Mouse (Mus musculus): Measurements from ENCODE around the gene St6galnac3. TPM values are rescaled to one million over a fixed set of nuclear protein-coding genes. Genes with fewer than 3 reads are reported as not detected.

The St6galnac3 gene
- polyA plus RNA-seq, 1 experiment from 2014 or later = 27.2 TPM

- Histone ChIP-seq H3K9ac (no peak overlapping the region), H3K4me3 (no peak overlapping the region), H3K36me3 (no peaks in the 10 kb centered on the region), H3K27me3 (no peaks in the 10 kb centered on the region), H3K27ac (replicated peaks) (no peak overlapping the region), H3K4me1 (replicated peaks) (peaks cover 20% of the 10 kb centered on the region), H3K4me2 (no peak overlapping the region), H3K9me3 (no peaks in the 10 kb centered on the region)
- ATAC-seq (ENCODE audit: low read depth) = no peak
- 80% methylated on average over 2 of the region's 2 CpGs for WGBS
These were observed 158.9 kb downstream of the St6galnac3 start for GRCm38 (mm10) chr3:153566100-153566499.

DNA sequence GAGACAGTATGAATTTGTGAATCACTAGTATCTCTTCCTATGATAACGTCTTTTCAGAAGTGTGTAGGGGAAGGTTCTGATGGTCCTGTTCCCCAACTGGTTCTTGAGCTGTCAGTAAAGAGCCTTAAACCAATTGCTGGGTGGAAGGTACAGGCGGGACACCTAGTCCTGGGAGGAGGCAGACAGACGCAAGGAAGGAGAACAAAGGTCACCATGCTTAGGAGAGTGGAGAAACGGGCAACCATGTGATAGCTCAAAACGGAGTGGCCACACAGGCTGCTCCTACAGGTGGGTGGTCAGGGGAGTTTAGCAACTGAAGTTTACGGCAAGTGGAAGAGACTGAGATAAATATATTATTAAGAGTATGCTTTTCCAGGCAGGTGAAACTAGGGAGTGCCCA, 164.1 kb downstream of the St6galnac3 start:
- peaks cover 9% of the 10 kb centered on the region for H3K4me1 ChIP-seq (replicated peaks)
- H3K27ac ChIP-seq (replicated peaks) = no peak overlapping the region
- H3K9me3 ChIP-seq = no peaks in the 10 kb centered on the region
- ATAC-seq (ENCODE audit: low read depth) = no peak
- WGBS = 88% methylated on average over 6 of the region's 6 CpGs
- no peak overlapping the region for H3K9ac ChIP-seq
- no peak overlapping the region for H3K4me2 ChIP-seq
- H3K4me3 ChIP-seq = no peak overlapping the region
- H3K36me3 ChIP-seq = no peaks in the 10 kb centered on the region
- H3K27me3 ChIP-seq = no peaks in the 10 kb centered on the region

DNA sequence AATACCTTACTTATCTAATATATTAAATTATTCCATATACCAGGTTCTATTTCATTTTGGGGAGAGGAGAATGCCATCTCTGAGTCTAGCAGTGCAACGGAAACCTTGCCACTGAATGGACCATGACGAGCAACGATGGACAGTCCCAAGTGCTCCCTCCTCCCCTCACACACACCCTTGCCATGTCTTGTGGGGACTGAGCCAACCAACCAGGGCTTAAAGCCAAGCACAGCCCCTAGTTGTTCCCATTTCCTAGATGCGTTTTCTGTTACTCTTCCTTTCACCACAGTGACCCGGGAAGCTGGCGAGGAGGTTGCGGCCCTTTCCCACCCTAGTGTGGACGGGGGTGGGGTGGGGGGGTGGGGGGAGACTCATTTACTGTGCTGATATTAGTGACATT, 165.4 kb downstream of the St6galnac3 start:
- Histone ChIP-seq H3K4me2 (no peak overlapping the region), H3K9ac (no peak overlapping the region), H3K27ac (replicated peaks) (no peak overlapping the region), H3K9me3 (no peaks in the 10 kb centered on the region), H3K4me1 (replicated peaks) (no peaks in the 10 kb centered on the region), H3K27me3 (no peaks in the 10 kb centered on the region), H3K36me3 (no peaks in the 10 kb centered on the region), H3K4me3 (no peak overlapping the region)
- no peak for ATAC-seq (ENCODE audit: low read depth)
- WGBS = 89% methylated on average over 8 of the region's 8 CpGs

GRCm38 (mm10) chr3:153556621-153557020, 168.4 kb downstream of the St6galnac3 start:
- no peak for ATAC-seq (ENCODE audit: low read depth)
- Histone ChIP-seq H3K4me2 (no peak overlapping the region), H3K9me3 (no peaks in the 10 kb centered on the region)

DNA sequence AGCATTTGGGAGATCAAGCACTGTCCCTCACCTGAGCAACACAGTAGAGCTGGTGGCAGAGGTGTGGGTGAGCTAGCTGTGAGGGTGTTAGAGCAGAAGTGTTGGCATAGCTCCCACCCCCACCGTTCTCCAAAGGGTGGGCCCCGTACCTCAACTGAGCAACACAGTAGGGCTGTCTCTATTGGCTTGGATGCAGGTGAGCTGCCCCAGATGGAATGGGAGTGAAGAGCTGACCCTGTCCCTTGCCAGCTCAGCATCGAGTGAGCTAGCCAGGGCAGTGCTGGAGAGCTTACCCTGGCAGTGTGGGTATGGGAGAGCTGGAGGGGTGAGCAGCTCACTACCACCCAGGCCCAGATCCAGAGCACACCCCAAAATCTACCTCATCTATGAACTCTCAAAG, 171.3 kb downstream of the St6galnac3 start:
- no peak overlapping the region for H3K4me2 ChIP-seq
- ATAC-seq (ENCODE audit: low read depth) = no peak
- no peak overlapping the region for H3K27ac ChIP-seq (replicated peaks)
- WGBS = 96% methylated on average over 3 of the region's 3 CpGs
- H3K9me3 ChIP-seq = no peaks in the 10 kb centered on the region
- no peak overlapping the region for H3K9ac ChIP-seq
- H3K4me1 ChIP-seq (replicated peaks) = no peaks in the 10 kb centered on the region
- H3K27me3 ChIP-seq = no peaks in the 10 kb centered on the region
- H3K36me3 ChIP-seq = no peaks in the 10 kb centered on the region
- no peak overlapping the region for H3K4me3 ChIP-seq

More at GRCm38 (mm10) chr3:153556621-153557020, 168.4 kb downstream of the St6galnac3 start:
- H3K4me1 ChIP-seq (replicated peaks) = no peaks in the 10 kb centered on the region
- H3K27ac ChIP-seq (replicated peaks) = no peak overlapping the region
- no peak overlapping the region for H3K4me3 ChIP-seq
- H3K27me3 ChIP-seq = no peaks in the 10 kb centered on the region
- 74% methylated on average over 11 of the region's 11 CpGs for WGBS
- no peaks in the 10 kb centered on the region for H3K36me3 ChIP-seq
- no peak overlapping the region for H3K9ac ChIP-seq

- Histone ChIP-seq H3K36me3 (no peaks in the 10 kb centered on the region), H3K9ac (no peak overlapping the region), H3K4me1 (replicated peaks) (no peaks in the 10 kb centered on the region), H3K27me3 (no peaks in the 10 kb centered on the region), H3K4me3 (no peak overlapping the region), H3K4me2 (no peak overlapping the region), H3K27ac (replicated peaks) (no peak overlapping the region), H3K9me3 (no peaks in the 10 kb centered on the region)
- WGBS = 88% methylated on average over 7 of the region's 7 CpGs
- no peak for ATAC-seq (ENCODE audit: low read depth)
These were observed 171.7 kb downstream of the St6galnac3 start for GRCm38 (mm10) chr3:153553226-153553625.

- H3K4me2 ChIP-seq = no peak overlapping the region
- no peaks in the 10 kb centered on the region for H3K9me3 ChIP-seq
- 86% methylated on average over 7 of the region's 7 CpGs for WGBS
- ATAC-seq (ENCODE audit: low read depth) = no peak
- no peak overlapping the region for H3K4me3 ChIP-seq
- no peaks in the 10 kb centered on the region for H3K4me1 ChIP-seq (replicated peaks)
- no peak overlapping the region for H3K27ac ChIP-seq (replicated peaks)
- no peaks in the 10 kb centered on the region for H3K27me3 ChIP-seq
- no peak overlapping the region for H3K9ac ChIP-seq
- H3K36me3 ChIP-seq = no peaks in the 10 kb centered on the region
These were observed 177.9 kb downstream of the St6galnac3 start for GRCm38 (mm10) chr3:153546936-153547683.

DNA sequence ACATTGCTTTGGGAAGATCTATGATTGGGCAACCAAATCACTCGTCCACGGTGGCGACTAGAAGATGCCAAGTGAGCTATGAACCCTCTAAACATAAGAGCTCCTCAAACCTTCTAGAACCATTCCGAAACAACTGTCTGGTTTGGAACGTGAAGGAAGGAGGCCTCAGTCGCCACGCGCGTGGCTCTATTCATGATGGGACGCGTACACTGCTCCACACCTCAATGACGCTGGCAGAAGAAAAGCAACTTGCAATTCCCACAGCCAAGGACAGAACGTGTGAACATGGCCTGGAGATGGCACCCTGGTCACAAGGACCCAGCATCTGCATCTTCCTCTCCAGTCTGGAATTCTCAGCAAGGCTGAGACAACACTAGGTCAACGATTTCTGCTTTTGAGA, 185.1 kb downstream of the St6galnac3 start:
- ATAC-seq (ENCODE audit: low read depth) = no peak
- Histone ChIP-seq H3K4me3 (no peak overlapping the region), H3K9ac (no peak overlapping the region), H3K4me2 (no peak overlapping the region), H3K27me3 (no peaks in the 10 kb centered on the region), H3K36me3 (no peaks in the 10 kb centered on the region), H3K27ac (replicated peaks) (no peak overlapping the region), H3K9me3 (no peaks in the 10 kb centered on the region), H3K4me1 (replicated peaks) (0 out of 2 replicates have a peak, but pooled peaks cover 2% of the 10 kb centered on the region)
- 94% methylated on average over 14 of the region's 14 CpGs for WGBS

DNA sequence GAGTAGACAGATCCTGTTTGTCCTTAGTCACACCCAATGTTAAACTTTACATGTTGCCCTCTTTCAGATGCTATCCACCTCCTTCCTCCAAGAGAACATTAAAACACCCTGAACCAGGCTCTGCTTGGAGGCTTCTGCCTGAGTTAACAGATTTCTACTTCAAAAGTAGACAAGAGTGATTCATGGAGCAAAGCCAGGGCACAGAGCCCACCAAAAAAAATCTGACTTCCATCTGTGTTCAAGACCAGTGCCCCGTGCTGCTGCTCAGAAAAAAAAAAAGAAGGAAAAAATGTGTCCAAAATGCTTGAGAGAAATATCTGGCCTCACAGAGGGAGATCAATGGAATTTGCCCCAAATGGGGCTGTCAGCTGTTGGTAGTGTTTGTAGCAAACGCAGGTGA, 186.6 kb downstream of the St6galnac3 start:
- ATAC-seq (ENCODE audit: low read depth) = no peak
- Histone ChIP-seq H3K4me1 (replicated peaks) (0 out of 2 replicates have a peak, but pooled peaks cover 2% of the 10 kb centered on the region), H3K9ac (no peak overlapping the region), H3K9me3 (no peaks in the 10 kb centered on the region), H3K27me3 (no peaks in the 10 kb centered on the region), H3K27ac (replicated peaks) (no peak overlapping the region), H3K4me3 (no peak overlapping the region), H3K4me2 (no peak overlapping the region), H3K36me3 (no peaks in the 10 kb centered on the region)
- 69% methylated on average over 2 of the region's 2 CpGs for WGBS

- Histone ChIP-seq H3K4me1 (replicated peaks) (0 out of 2 replicates have a peak, but pooled peaks cover 2% of the 10 kb centered on the region), H3K9ac (no peak overlapping the region), H3K36me3 (no peaks in the 10 kb centered on the region), H3K4me2 (no peak overlapping the region), H3K27ac (replicated peaks) (no peak overlapping the region), H3K9me3 (no peaks in the 10 kb centered on the region), H3K27me3 (no peaks in the 10 kb centered on the region), H3K4me3 (no peak overlapping the region)
- ATAC-seq (ENCODE audit: low read depth) = no peak
- WGBS = 89% methylated on average over 3 of the region's 3 CpGs
These were observed 187.5 kb downstream of the St6galnac3 start for GRCm38 (mm10) chr3:153537435-153537834.

GRCm38 (mm10) chr3:153536260-153536659, 188.7 kb downstream of the St6galnac3 start:
- Histone ChIP-seq H3K9ac (no peak overlapping the region), H3K27ac (replicated peaks) (no peak overlapping the region), H3K4me3 (no peak overlapping the region), H3K27me3 (no peaks in the 10 kb centered on the region), H3K4me2 (no peak overlapping the region), H3K36me3 (no peaks in the 10 kb centered on the region), H3K9me3 (no peaks in the 10 kb centered on the region), H3K4me1 (replicated peaks) (0 out of 2 replicates have a peak, but pooled peaks cover 2% of the 10 kb centered on the region)
- no peak for ATAC-seq (ENCODE audit: low read depth)
- WGBS = 82% methylated on average over 4 of the region's 4 CpGs

DNA sequence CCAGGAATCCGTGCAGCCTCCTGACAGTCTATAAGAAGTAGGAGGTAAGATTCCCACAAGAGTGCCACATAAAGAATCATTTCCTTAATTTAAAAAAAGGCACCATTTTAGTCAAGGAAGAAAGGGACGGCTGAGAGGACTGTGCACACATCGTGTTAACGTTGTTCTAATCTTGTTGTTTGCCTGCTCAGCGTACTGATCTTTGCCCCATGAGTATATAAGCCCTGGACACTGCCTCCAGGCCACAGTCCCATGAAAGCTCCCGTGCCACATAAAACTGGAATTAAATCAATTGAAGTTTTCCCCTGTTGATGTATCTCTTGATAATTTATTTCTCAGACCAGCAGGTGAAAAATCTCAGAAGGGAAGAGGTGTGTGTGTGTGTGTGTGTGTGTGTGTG, 195.8 kb downstream of the St6galnac3 start:
- WGBS = 82% methylated on average over 6 of the region's 6 CpGs
- Histone ChIP-seq H3K4me3 (no peak overlapping the region), H3K27me3 (no peaks in the 10 kb centered on the region), H3K9me3 (no peaks in the 10 kb centered on the region), H3K36me3 (no peaks in the 10 kb centered on the region), H3K4me2 (no peak overlapping the region), H3K9ac (no peak overlapping the region), H3K4me1 (replicated peaks) (peaks cover 17% of the 10 kb centered on the region), H3K27ac (replicated peaks) (no peak overlapping the region)
- no peak for ATAC-seq (ENCODE audit: low read depth)

Data from neural tube, embryonic 13.5 days (tissue).